Mouse (Mus musculus) CD4-positive naive resting alpha-beta T cell, adult 57 days (primary cell): ENCODE results near the gene Rsc1a1. TPM values are rescaled to one million over a fixed set of nuclear protein-coding genes. Genes with fewer than 3 reads are reported as not detected.

Experiments used
- total RNA-seq: library from RNA; stranded (reverse); gene quantifications from one replicate; pipeline ENCODE4 v1.2.4, GENCODE M21; 2023

Rsc1a1 gene
- total RNA-seq: 7.3 TPM

DNA sequence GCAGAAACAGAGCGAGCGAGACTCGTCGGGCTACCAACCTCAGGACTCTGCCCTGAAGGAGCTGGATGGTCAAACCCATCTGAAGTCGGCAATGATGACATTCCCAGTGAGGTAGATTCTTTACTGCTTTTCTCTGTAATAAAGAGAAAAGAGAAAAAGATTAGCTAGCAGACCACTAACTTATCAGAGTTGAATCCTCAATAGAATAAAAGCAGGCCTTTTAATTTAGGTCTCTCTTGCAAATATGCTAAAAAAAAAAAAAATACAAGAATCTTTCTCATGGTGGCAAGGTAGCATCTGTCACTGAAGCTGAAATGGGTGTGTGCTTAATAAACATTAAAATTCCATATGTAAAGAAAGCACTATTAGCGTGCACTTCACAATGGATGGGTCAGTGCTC is at the start of gene Rsc1a1:
Rsc1a1 (minus strand) TSS at position 101 of the 400 bp plus-strand sequence.

DNA sequence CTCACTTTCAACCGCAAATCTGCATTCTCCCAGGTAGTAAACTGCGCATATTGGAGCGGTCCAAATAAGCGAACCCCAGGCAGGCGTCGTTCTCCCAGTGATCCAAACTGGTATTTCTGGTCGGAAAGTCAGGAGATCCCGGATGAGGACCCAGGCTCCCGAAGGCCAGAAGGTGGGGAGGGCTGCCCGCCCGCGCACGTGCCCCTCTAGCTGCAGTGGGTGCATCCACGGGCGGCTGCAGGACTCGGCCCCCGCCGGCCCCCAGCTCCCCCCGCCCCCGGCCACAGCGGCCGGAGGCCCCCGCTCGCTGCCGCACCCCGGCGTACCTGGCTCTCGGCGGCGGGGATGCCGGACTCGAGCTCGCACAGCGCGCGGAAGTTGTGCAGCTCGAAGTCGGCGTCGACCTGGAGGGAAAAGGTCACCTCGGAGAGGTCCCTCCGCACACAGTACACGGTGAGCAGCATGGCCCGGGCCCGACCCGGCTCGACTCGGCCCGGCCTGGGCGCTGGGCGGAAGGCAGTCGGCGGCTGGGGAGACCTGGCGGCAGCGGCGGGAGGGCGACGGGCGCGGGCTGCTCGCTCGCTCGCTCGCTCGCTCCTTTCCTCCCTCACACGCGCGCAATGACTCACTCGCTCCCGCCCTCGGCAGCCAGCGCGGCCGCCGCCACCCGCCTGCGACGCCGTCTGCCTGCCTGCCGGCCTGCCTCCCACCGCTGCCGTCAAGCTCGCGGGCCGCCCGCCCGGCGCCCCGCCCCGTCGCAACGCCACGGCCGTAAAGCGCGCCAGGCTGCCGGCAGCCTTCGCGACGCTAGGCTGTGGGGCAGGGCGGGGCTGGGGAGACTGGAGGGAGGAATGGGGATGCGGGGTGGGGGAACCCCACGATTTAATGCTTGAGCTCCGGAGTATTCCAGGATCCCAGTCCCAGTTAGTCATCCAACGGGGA is 37.6 kb upstream of the Rsc1a1 start, which contains the start of gene Ddi2:
Ddi2 (minus strand) TSS at position 689 of the 942 bp plus-strand sequence.

DNA sequence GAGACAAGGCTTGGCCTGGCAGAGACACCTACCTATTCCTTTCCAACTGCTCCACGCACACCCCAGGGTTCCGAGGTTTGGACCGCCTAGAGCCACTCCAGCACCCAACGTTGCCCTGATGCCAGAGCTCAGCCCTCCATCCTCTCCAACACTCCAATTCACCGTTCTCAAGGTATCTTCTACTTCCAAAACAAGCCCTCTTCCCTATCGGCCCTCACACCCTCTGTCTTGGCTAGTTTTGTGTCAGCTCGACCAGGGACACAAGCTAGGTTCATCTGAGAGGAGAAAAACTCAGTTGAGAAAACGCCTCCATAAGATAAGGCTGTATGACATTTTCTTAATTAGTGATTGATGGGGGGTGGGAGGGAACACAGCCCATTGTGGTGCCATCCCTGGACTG is 20.6 kb downstream of the Rsc1a1 start, which contains the start of gene Plekhm2:
Plekhm2 (minus strand) TSS at position 101 of the 400 bp plus-strand sequence.

Other genes starting within 250 kb of the Rsc1a1 start
- gene Srarp, start 249.5 kb downstream of the Rsc1a1 start, total RNA-seq: not detected
- 41.5 TPM for gene Zbtb17, start 240.9 kb downstream of the Rsc1a1 start, total RNA-seq
- 57.6 TPM for gene Spen, start 147.0 kb downstream of the Rsc1a1 start, total RNA-seq
- not detected for gene Fblim1, start 79.5 kb downstream of the Rsc1a1 start, total RNA-seq
- gene Tmem82, start 67.0 kb downstream of the Rsc1a1 start, total RNA-seq: not detected
- not detected for gene Slc25a34, start 61.8 kb downstream of the Rsc1a1 start, total RNA-seq
- 36.7 TPM for gene Plekhm2, start 20.7 kb downstream of the Rsc1a1 start, total RNA-seq
- 37.8 TPM for gene Ddi2, start 37.8 kb upstream of the Rsc1a1 start, total RNA-seq
- gene Agmat, start 61.1 kb upstream of the Rsc1a1 start, total RNA-seq: not detected
- gene Dnajc16, start 105.3 kb upstream of the Rsc1a1 start, total RNA-seq: 8.6 TPM
- 9.7 TPM for gene Casp9, start 108.0 kb upstream of the Rsc1a1 start, total RNA-seq
- 4.9 TPM for gene Cela2a, start 140.6 kb upstream of the Rsc1a1 start, total RNA-seq
- gene Ctrc, start 160.8 kb upstream of the Rsc1a1 start, total RNA-seq: not detected
- 38.9 TPM for gene Efhd2, start 189.3 kb upstream of the Rsc1a1 start, total RNA-seq